Mouse (Mus musculus): Measurements from ENCODE around the gene Dnajb8.

Gene Dnajb8

DNA sequence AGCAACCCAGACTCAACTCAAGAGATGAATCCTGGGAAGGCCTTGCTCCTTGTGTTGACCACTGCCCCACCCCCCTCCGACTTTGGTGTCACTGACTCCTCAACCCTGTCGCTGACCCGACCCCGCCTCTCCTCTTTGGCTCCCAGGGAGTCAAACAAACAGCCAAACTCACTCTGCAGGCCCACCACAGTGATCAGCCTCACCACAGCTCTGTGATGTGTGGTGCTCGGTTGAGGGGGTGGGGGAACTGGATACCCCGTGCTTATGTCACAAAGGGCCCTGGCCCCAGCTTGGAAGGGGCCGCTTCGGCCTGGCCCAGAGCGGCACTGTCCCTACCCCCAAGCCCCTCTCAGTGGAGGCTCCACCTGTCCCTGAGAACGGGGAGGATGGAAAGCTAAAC, at the start of gene Dnajb8:
Gene Dnajb8 (plus strand): TSS at position 301 of the 400 bp plus-strand sequence.
- no peak for DNase-seq (ENCODE audit: low read depth, low spot score)

DNA sequence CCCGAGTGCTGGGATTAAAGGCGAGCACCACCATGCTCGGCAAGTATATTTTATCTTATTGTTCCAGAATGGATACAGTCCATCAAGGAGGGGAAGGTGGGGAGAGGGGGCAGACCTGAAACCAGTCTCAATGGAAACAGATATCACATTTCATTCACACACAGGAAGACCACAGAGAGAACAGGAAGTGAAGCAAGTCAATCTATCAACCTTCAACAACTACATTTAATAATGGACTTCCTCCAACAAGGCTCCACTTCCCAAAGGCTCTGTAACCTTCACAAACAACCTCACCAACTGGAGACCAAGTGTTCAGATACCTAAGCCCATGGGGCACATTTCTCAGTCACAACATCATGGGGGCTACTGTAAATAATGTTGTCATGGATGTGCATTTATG, 47.9 kb upstream of the Dnajb8 start:
- DNase-seq (ENCODE audit: low read depth, low spot score) = no peak

DNA sequence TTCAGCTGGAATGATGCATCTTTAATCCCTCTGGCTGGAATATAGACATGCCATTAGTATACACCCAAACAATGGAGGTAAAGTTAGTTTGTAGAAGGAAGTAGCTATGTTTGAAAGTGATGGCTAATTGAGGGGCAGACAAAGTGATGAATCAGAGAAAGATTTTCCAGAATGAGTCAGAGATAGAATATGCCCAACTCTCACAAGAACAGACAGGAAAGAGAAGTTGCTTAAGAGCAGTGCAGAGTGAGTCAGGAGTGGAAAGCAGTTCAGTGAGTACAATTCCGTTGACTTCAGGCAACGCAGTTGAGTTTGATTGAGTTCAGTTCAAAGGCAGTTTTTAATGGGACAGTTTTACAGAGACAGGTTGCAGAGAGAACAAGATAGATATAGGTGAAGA, 47.4 kb upstream of the Dnajb8 start:
- no peak for DNase-seq (ENCODE audit: low read depth, low spot score)

DNA sequence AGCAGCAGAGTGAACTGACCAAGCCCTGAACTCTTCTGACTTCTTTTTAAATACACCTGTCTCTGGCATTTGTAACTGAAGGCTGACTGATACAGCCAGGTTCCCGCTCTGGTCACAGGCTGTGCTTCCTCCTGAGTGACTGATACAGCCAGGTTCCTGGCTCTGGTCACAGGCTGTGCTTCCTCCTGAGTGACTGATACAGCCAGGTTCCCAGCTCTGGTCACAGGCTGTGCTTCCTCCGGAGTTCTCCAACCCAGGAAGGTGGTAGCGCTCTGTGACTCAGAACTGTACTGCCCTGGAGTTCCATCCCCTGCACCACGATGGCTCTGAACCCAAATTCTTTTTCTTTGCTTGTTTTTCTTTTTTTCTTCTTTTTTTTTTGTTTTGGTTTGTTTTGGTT, 37.4 kb upstream of the Dnajb8 start:
- no peak for DNase-seq (ENCODE audit: low read depth, low spot score)

DNA sequence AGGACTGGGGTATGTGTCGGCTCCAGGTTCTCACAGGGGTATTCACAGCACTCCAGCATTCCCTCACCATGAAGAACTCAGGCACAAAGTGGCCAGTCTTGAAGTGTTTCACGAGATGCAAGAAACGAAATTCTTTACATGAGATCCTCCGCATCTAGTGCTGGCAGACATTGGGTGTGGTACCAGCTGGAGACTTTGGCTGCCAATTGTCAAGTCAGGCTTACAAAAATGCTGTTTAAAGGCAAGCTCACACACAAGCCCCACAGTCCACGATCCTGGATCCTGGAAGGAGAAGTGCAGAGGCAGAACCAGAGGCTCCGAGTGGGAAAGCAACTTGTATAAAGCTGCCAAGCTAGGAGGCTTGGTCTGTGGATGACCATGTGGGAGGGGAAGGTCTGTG, 33.9 kb upstream of the Dnajb8 start:
- no peak for DNase-seq (ENCODE audit: low read depth, low spot score)

DNA sequence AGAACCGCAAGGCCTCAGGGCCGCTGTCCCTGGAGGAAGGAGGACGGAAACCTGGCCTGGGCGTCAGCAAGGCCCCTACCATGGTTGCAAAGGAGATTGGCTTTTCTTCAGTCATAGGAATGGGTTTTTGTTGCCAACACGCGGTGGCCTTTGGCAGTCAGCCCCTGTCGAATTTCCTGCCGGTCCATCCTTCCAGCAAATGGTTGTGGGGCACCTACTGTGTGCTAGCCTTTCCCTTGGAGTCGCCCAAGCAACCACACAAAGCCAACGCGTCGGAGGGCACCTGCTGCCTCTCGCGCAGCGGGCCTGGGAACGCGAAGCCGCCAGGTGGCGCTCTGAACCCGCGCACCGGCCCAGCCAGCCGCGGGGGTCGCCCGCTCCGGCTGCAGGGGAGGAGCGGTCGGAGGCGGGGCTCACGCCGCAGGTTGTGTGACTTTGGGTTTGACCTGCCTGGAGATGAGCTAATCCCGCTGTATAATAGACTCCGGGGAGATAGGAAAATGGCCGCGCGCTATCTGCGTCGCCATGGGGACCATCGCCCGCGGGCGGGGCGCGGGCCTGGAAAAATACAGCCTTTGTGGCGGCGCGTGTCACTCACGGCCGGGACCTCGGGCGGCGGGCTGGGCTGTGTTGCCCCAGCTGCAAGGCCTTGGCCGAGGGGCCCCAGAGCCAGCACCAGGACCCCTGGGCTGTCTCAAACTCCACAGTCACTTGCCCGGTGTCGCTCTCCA, 32.6 kb upstream of the Dnajb8 start:
- peak; percentile 97 for DNase-seq (ENCODE audit: low read depth, low spot score)

DNA sequence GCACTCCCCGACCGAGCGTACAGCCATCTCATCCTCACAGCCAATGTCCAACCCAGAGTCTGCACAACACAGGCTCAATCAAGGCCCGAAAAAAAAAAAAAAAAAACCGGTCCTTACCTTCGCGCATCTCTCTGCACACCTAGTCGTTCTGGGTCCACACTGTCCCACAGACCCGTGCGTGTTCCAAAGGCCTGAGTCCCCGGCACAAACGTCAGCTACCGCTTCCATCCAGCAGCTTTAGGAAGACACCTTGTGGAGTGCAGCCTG, 32.1 kb upstream of the Dnajb8 start:
- no peak for DNase-seq (ENCODE audit: low read depth, low spot score)

DNA sequence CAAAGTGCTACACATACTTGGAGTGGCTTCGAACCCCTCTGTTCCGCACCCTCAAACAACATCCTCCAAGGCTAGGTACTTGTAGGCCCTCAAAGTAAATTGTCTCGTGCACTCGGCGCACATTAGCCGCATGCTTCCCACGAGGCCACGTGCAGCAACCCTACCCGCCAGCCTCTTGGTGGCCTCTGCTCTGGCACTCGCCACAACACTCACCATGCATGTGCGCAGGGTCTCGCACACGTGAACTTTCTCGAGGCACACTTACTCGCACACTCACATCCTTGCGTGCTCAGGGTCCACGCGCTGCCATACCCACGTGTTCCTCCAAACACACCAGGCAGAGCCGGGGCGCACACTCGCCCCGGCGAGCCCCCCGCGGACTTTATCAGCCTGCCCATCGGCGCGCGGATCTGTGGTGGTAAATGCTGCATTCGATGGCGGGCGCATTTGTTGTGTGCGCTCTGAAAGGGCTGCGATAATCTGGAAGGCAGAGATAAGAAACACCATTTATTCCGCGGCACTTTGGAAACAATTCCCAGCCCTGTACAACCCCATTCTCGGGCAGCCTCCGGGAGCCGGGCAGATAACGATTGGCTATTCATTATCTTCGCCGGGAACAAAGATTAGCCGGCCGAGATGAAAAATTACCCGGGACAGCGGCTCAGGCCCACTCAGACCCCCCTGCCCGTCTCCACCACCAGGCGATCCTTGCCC, 31.6 kb upstream of the Dnajb8 start:
- DNase-seq (ENCODE audit: low read depth, low spot score) = peak; percentile 58

DNA sequence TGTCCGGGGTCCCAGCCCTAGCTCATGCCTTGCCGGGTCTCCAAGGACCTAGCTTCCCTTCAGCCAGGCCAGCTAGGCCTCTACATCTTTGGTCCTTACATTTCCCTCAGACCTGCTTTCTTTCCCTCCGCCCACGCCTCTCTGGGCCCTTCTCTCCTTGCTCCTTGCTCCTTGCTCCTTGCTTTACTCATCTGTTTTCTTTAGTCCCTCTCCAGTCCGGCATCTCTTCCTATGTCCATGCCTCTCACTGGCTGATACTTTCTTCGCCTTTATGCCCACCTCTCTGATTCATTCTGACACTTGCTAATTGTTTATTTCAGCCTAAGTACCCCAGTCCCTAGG, 31.1 kb upstream of the Dnajb8 start:
- peak; percentile 16 for DNase-seq (ENCODE audit: low read depth, low spot score)

DNA sequence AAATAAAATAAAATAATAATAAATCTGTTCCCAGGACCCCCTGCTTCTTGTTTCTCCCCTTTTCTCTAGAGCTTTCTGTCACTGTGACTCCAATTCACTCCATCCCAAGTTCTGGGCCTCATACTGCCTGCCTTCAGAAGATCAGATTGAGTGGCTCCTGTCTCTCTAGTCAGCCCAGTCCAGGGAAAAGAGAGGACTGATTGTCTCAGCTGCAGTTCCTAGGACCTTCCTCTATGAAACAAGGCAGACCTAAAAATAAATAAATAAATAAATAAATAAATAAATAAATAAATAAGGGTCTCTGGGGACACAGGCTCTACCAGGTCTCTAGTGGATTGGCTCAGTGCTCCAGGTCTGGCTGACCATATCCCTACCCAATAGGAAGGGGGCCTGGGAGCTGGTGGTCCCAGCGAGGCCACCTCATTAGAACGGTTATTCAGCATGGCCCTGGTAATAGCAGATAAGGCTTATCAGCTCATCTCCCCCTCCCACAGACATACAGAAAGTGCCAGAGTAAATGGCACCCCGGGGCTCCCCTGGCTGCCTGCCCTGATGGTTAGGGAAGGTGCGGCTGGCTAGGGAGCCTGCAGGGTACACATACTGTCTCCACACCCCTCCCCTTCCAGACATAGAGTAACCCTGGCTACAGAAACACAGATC, 30.5 kb upstream of the Dnajb8 start:
- DNase-seq (ENCODE audit: low read depth, low spot score) = no peak

DNA sequence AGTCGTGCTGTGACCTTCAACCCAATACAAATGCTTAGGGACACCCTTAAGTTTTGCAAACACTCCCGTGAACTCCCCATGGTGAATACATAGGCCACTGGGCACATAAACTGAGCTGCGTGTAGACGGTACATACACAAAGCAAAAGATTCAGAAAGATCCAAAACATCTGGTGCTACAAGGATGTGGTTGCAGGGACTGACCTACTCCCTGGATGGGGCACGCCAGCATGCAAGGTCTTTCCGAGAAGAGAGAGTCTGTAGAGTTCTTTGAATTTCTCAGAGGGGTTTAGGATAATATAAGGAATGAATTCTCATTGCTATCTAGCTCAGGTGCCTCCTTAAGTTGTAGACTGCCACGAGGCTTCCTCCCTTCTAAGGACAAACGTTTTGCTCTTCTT, 29.3 kb upstream of the Dnajb8 start:
- no peak for DNase-seq (ENCODE audit: low read depth, low spot score)

DNA sequence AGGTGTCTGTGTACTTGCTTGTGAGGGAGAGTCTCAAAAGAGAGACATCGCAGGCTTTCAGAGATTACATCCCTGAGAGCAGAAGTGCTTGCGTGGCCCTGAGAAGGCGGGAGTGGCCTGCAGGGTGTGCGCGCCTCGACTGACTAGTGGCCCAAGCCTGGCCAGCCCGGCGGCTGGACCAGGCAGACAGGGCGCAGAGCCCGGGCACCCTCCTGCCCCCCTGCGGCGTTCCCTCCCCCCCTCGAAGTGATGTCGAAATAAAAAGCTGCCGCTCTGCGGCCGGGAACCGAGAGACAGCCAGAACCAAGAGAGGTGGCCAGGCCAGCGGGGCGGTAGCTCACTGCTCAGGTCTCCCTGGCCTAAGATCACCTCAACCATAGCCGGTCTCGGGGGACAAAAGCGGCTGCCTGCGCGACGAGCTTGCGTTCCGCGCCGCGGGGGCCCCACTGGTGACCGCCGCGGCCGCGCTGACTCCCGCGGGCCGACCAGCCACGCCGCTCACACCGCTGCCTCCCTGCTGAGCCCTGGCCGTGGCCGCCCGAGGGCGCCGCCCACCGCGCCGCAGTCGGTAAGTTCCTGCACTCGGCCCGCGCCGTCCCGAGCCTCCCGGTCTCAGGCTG, 28.5 kb upstream of the Dnajb8 start, which contains the start of gene Gata2:
Gene Gata2 (plus strand): TSS at position 459 of the 620 bp plus-strand sequence.
- DNase-seq (ENCODE audit: low read depth, low spot score) = peak; percentile 18

DNA sequence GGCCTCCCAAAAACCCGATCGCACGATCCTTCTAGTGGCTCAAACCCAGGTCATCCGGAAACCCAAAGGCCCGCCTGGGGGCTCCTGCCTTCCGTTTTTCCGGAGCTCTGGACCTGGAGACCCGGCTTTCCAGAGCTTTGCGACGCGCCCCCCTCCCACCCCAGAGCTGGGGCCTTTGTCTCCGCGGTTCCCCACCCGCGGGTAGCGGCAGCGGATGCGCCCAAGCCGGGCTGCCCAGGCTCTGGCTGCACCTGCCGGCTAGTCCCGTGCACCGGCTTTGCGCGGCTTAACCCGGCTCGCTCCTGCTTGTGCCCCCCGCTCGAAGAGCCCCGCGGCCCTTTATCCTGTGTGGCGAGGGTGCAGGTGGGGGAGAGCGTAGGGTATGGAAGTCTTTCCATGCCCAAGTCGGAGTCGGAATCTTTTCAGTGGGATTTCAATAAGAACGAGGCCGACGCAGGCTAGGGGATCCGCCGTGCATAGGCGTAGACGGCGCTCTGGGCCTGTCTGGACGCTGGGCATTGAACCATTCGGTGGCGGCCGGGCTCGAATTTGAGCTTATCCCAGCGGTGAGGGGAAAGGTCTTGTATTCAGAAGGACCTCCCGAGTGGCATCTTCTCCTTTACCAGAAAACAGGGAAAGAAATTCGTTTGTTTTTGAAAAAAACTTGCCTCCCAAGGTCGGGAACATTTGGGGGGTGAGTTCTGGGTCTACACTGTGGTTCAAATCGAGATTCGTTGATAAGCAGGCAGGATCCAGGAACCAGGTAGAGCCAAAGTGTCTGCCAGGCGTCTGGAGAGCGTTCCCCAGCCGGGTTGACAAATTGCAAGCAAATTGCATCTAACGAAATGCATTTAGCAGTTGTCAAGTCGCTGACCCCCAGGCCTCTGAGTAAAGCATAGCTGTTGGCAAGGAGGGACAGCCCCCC, 27.8 kb upstream of the Dnajb8 start:
- DNase-seq (ENCODE audit: low read depth, low spot score) = peak; percentile 67

DNA sequence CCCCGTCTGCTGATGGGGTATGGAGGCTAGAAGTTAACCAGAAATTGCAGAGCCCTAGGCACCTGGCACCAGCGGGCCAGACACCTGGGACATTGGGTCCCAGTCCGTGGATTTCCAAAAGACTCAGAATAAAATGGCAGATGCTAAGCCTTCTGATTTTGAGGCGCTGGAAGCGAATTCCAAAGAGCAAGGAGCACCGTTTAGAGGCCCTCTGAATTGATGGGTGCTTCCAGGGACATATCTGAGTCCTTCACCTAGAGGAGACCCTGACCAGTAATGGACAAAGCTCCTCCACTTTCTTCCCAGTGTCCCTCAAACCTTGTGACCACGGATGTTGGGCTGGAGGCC, 27.1 kb upstream of the Dnajb8 start:
- DNase-seq (ENCODE audit: low read depth, low spot score) = no peak

DNA sequence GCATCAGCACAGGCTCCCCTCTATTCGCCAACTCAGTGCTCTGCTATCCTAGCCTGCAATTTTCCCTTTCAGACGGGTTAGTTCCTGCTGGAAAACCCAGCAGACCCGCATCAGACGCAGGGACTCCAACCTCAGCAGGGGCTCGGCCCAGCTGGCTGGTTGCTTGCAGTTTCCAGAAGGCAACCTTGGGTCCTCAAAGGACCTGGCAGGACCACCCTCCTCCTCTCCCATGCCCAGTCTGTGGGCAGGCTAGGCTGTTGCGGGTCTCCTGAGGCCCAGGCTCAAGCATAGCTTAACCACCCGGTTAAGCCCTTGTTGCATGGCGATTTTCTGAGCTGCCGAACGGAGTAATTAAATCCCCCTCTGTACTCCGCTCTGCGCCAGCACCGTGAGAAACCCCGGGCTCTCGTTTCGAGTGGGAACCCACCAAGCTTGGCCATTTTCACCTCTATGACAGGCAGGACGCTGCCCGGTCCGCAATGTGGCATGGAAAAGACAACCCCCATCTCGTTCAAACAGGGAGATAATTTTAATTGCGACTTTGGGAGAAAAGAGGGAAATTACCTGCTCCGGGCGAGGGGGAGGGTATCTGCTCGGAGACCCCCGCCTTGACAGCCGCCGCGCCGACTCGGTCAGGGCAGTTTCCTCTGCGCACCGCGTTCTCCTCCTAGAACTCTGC, 25.9 kb upstream of the Dnajb8 start:
- DNase-seq (ENCODE audit: low read depth, low spot score) = peak; percentile 72

DNA sequence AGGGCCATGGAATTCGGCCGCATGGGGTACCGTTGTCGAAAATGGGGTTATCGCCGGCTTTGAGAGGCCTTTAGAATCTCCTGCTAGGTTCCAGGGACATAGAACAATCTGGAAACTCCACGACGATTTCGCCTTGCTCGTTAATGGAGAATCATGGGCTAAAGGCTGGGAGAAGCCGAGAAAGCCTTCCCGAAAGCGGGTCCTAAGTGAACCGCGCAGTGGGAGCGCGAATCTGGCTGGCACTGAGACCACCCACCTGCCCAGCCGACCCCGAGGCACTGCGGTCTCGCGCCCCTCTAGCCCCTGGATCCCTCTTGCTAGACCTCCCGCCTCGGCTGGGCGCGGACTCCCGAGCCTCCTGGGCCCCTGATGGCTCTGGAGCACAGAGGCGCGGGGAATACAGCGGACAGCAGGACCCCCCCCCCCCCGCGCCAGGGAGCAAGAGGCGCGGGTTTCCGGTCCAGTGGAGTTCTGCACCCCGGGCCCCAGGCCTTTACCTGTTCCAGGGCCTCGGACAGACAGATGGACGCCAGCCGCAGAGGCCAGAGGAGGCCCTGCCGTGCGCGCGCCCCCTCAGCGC, 25.2 kb upstream of the Dnajb8 start:
- peak; percentile 72 for DNase-seq (ENCODE audit: low read depth, low spot score)

DNA sequence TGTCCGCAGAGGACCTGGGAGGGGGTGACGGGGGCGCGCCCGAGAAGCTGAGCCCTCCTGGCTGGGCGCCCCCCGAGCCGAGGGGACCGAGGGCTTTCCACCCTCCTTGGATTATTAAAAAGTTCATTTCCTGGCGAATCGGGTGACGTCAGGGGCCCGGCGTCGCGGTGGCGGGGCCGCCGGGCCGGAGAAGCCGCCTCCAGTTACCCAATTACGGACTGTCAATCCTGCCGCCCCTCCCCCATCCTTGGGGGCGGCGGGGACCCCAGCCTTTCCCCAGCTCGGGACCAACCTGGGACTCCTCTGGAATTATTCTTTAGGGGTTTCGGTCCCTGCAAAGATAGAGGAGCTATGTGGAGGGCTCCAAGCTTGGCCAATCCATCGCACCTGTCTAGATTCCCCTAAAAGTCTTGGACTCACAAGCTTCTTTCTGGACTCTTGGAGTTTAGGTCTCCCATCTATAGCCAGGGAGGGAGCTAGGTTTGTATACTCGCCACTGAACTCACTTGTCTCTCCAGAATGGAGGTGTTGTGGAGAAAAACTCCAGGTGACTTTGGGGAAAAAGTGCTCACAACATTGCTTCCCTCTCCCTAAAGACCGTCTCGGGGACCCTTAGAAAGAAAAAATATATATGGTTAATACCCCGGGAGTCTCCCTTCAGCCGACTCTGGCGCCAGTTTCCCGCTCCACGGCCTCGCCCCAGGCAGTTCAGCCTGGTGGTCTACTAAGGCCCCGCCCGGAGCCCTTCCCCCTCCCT, 24.6 kb upstream of the Dnajb8 start:
- peak; percentile 61 for DNase-seq (ENCODE audit: low read depth, low spot score)

DNA sequence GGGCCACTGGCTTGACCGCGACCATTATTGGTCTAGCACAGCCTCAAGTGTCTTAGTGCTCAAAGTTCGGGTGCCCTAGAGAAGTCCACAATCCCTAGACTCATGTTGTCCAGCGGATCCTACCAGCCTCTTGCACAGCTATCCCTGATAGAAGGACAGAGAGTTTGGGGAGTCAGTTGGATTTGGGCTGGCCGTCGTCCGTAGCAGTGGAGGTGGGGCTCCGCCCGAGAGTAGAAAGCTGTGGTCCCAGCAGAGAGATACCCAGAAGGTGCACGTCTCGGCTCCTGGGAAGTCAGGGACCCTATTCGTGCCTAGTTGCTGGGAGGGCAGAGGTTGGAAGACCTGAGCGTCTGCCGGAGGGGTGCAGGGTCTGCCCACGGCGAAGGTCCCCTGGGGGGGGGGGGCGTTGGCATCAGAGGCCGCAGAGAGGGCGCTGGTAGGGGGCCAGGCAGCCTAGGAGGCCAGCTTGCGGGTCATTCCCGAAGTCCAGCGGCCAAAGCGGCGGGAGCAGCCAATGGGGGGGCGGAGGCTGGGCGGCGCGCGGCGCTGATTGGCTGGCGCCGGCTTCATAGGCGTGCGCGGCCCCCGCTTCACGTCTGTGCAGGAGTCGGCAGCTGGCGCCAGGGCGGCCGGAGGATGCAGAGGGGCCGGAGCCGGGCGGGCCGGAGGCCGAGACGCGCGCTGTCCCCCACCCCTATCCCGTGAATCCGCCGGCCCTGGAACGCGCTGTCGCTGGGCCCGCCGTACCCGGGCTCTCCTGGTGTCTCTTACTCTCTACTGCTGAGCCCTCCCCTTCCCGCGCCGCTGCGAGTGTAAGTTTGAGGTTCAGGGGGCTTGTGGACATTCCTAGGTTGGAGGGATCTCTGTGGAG, 23.8 kb upstream of the Dnajb8 start:
- DNase-seq (ENCODE audit: low read depth, low spot score) = peak; percentile 71

Measured in R1 (cell line).